Mouse (Mus musculus) adrenal gland, postnatal 10 days (tissue): ENCODE data around the gene Tbx6. TPM values are rescaled to one million over a fixed set of nuclear protein-coding genes. Genes with fewer than 3 reads are reported as not detected.
A peak's percentile ranks its signal among the peaks of the same experiment; 100 is the strongest.
"Not testable (repeated sequence)": the region's sequence is repeated elsewhere in the genome, so short reads cannot be mapped to it uniquely, and the experiment has no call there.

Experiments used
- DNase-seq: peaks from one replicate; pipeline ENCODE4 v3.0.0; 2021; ENCODE audit warnings: mixed read lengths
- total RNA-seq, 2 experiments: library from RNA; stranded (reverse); gene quantifications; 2 replicates each; pipeline ENCODE4 v1.2.3; 2021

The Tbx6 gene
- total RNA-seq, 2 experiments from 2014 or later = 0.60 to 1.2 TPM

GRCm38 (mm10) chr7:126767001-126767400 is 14.3 kb upstream of the Tbx6 start:
- DNase-seq = no peak

- no peak for DNase-seq
Measured at GRCm38 (mm10) chr7:126770784-126771183, 10.5 kb upstream of the Tbx6 start.

DNA sequence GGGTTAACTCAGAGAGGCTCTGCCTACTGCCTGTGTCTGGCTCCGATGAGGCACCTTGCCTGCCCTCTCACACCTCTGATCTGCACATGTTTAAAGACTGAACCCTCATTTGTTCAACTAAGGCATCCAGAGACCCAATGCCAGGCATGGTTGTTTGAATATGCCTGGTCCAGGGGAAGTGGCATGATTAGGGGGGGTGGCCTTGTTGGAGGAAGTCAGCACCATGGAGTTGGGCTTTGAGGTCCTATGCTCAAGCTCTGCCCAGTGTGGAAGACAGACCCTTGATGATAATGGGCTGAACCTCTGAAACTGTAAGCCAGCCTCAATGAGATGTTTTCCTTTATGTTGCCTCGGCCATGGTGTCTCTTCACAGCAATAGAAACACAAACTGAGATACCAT is 7.9 kb upstream of the Tbx6 start:
- DNase-seq = no peak

DNA sequence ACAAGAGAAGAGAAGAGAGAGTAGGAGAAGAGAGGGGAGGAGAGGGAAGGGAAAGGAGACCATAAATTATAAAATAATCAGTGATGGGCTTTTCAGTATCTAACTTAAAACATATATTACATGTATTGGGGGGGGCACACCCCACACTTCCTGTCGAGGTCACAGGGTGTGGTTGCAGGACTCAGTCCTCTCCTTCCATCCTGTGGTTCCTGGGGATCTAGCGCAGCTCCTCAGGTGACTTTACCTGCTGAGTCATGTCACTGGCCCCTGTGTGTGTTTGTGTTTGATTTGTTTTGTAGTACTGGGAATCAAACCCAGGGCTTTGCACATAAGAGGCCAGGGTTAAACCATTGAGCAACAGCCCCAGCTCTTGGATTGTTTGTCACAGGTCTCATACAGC is 6.8 kb upstream of the Tbx6 start:
- DNase-seq = no peak

DNA sequence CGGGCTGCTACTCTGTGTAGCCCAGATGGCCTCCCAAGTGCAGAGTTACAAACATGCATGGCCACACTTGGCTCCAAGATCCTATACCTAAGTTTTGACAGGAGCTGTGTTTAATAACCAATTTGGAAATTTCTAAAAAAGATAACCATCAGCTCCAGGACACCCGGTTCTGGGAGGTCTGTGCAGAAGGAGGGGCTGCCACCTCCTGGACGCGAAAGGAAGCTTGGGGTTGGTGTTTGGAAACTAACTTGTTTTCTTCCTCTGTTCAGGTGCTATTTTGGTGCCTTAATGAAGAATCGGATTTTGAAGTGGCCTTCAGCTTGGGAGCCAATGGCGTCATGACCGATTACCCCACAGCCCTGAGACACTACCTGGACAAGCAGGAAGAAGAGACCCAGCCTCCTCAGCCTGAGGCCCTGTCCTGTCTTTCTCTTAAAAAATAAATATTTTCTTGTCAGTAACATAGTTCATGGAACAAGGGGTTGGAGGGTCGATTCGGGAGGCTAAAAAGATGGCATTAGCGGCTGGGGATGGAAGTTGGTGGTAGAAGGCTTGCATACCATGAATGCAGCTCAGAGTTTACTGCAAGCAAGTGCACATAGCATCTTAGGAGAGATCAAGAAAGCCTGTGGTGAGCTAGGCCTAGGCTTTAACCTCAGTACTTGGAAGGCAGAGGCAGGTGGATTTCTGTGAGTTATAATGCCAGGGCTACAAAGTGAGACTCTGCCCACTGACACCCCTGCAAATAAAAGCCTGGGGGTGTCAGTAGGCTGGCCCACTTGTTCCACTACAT is 5.9 kb upstream of the Tbx6 start:
- DNase-seq = peak; percentile 18

GRCm38 (mm10) chr7:126775978-126776234 is 5.4 kb upstream of the Tbx6 start:
- DNase-seq = peak; percentile 7

DNA sequence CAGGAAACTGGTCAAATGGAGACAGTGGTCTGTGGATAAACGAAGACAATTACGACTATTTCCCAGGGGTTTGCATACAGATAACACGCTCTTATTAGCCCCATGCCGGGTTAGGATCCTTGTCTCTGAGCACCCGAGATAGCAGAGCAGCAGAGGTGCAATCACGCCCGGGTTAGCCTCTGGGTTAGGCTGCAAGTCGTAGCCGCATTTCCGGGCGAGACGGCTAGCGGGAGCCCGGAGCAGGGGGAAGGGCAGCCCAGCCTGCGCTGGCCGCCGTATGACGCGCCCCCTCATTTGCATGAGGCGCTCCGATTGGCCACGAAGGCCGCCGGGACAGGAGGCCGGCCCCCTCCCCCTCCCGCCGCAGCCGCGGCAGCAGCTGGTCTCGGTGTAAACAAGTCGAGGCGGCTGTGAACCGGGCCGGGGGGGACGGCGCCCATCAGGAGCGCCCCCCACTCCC is 4.7 kb upstream of the Tbx6 start, which contains the start of gene Ypel3:
Ypel3 (plus strand) TSS at position 358 of the 460 bp plus-strand sequence.
- DNase-seq = peak; percentile 98

DNA sequence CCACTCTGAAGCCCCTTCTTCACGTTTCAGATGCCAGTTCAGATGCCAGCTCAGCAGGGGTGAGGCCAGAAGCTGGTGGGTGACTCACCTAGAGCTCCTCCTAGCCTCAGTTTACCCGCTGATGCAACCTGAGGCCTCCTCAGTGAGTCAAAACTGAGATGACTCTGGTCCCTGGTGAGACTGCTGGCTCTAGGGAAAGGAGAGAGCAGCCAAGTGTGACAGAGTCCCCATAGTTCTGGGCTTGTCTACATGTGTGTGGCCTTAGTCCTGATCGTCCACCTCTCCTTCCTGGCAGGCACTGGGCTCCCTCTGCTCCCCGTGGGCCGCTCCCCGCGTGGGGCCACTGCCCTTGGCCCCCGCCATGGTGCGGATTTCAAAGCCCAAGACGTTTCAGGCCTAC is 3.8 kb upstream of the Tbx6 start:
- peak; percentile 64 for DNase-seq

- DNase-seq = no peak
Measured at GRCm38 (mm10) chr7:126778147-126778546, 3.1 kb upstream of the Tbx6 start.

DNA sequence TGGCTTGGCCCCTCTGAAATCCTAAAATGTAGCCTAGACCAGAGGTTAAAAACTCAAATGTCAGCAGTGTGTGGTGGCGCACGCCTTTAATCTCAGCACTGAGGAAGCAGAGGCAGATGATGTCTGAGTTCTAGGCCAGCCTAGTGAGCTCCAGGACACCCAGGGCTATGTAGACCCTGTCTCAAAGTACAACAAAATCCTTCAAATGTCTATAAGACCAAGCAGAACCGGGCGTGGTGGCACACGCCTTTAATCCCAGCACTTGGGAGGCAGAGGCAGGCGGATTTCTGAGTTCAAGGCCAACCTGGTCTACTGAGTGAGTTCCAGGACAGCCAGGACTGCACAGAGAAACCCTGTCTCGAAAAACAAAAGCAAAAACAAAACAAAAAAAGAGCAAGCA is 2.2 kb upstream of the Tbx6 start:
- DNase-seq = not testable (repeated sequence)

DNA sequence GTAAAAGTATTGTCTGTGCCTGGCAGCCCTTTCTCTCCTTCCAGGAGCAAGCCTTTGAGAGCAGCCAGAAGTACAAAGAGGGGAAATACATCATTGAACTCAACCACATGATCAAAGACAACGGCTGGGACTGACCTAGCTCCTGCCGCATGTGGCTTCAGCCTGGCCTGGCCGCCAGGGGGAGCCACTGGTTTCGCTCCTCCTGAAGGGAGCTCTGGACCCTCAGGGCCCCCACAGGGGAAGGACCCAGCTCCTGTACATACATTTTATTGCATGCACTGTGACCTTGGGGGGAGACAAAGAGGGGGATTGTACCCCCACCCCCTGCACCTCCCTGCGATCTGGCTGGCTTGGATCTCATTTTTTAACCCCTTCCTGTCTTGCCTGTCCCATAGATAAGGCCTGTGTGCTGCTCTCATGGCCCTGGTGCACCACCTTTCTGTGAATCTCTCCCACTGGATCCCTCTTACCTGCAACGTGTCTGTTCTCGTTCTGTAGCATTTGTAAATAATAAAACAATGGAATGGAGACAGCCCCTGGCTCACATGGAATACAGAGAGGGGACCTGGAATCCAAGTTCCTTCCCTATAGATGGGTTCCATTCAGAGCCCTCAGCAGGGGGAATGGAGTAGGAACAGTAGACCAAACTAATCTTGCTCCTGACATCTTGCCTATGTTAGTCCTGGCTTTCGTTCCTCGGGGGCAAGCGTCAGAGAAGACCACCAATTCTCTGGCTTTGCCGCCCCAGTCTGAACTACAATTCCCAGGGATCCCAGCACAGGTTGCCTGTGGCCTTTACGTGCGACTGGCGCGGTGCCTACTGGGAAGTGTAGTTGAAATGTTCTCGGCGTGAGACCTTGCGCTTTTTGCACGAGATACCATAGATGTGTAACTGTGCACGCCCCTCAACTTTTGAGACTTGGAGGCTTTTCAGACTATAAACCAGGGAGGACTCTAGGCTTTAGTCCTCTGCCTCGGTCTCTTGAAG is 1.0 kb upstream of the Tbx6 start:
- peak; percentile 95 for DNase-seq

GRCm38 (mm10) chr7:126781661-126782370 is 533 bp downstream of the Tbx6 start:
- no peak for DNase-seq

- no peak for DNase-seq
Measured at GRCm38 (mm10) chr7:126782693-126783092, 1.4 kb downstream of the Tbx6 start.

GRCm38 (mm10) chr7:126784469-126784868 is 3.2 kb downstream of the Tbx6 start:
- DNase-seq = no peak

- no peak for DNase-seq
Measured at GRCm38 (mm10) chr7:126785056-126785455, 3.8 kb downstream of the Tbx6 start.

- DNase-seq = no peak
Measured at GRCm38 (mm10) chr7:126786142-126786541, 4.9 kb downstream of the Tbx6 start.

- no peak for DNase-seq
Measured at GRCm38 (mm10) chr7:126789141-126789540, 7.9 kb downstream of the Tbx6 start.

DNA sequence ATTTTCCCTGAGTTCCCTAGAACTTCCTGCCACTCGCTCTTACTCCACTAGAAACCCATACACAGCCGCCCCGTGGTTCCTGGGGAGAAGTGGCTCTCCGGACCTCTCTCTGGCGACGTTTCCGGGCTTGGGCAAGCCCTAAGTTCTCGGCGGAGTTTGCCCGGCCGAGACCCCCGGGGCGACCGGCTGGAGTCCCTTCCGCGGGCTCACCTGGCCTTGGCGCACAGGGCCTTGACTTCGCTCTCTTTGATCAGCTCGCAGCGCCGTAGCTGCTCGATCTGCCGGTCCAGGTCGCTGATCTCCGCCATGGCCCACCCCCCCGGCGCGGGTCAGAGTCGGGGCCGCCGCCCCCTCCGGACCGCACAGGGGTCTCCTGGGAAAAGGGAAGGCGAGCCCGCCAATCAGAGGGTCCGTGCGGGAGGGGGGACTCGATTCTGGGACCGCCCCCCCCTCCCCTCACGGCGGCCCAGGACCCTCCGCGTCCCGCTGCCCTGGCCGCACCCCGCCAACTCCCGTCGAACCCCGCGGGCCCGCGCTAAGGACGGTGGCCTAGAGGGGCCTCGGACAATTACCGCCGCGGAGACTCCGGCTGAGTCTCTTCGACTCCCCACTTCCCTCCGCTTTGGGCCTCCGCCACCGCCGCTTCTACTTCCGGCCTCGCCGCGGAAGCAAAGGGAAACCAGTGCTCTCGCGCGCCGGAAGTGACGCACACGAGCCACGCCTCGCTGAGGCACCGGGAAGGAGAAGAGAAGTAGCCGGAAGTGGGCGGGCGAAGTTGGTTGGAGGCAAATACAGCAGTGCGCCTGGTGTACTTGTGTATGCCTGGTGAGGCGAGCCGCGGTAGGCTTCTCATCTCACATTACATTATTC is 10.8 kb downstream of the Tbx6 start, which contains the start of gene Ppp4c:
Ppp4c (minus strand) TSS at position 646 of the 870 bp plus-strand sequence.
- DNase-seq = peak; percentile 98

DNA sequence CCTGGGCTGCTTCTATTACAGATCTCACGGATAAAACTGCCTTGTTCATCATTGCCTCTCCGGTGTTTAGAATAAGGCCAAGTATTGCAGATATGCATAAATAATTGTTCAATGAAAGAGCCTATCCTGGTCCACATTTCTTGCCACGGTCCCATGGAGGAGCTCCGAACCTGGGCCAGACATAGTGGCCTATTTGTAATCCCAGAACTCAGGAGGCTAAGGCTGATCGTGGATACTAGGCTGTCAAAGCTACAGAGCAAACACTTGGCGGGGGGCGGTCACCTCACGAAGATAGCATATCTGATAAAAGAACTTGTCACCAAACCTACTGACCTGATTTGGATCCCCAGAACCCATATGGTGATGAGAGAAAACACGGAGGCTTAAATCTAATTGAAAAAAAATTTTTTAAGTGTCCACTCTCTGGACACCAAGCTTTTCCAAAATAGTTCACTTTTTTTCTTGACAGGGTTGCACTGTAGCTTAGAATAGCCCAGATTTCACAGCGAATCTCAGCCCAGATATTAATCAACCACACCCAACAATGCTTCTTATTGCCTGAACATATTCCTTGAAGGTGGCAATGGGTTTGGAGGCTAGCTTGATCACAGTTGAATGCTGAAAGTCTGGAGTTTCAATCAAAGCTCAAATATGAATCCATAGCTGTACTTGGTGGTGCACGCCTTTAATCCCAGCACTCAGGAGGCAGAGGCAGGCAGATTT is 11.6 kb downstream of the Tbx6 start:
- no peak for DNase-seq

GRCm38 (mm10) chr7:126793456-126794270 is 12.4 kb downstream of the Tbx6 start:
- DNase-seq = no peak
